Mouse (Mus musculus): ENCODE measurements around the gene Arpc1b.
A peak's percentile ranks its signal among the peaks of the same experiment; 100 is the strongest.

DNA sequence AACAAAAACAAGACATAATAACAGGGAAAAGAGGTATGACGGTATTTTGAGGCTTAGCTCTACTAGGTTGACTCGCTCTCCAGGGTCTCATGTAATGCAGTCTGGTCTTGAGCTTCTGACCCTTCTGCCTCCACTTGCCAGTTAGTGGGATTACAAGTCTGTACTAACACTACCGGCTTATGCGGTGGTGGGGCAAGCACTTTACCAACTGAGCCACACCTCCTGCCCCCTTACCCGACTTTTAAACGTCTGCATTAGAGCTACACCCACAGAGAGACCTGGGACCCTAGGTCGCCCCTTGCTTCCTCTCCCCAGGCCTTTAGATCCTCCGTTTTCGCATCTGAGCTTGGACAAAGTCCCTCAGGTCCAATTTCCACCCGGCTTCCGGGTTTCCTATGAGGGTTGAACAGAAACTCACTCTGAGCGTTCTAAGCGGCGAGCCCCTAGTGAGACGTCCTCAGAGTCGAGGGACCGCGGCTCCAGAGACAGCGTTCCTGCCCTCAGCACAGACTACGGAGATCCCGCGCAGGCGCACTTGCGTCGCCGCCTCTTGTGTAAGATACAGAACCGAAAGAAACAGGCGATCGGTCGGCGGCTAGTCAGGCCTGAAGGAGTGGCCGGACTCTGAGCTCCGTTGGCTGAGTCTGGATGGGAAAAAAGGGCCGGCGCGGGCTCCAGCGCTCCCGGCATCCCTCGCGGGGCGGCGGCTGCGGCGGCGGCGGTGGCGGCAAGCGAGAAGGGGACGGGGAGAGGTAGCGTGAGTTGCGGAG lies 52.7 kb downstream of the Arpc1b start, which contains the start of the genes Ptcd1 and Cpsf4:
- TF ChIP-seq CTCF (IDR thresholded peaks at IDR 0.05; ENCODE audit: low read depth, low read length) (no peak), POLR2A (IDR thresholded peaks at IDR 0.05; ENCODE audit: extremely low read depth, insufficient read depth, low read length) (peak; percentile 53; the same call in 1 of the 2 replicates)
